Mouse (Mus musculus) midbrain, postnatal 0 days (tissue): Measurements from ENCODE around the gene Gtpbp10. TPM values are rescaled to one million over a fixed set of nuclear protein-coding genes. Genes with fewer than 3 reads are reported as not detected.
A peak's percentile ranks its signal among the peaks of the same experiment; 100 is the strongest.

ENCODE experiments used
- ATAC-seq: fragments of 200-750 bp; cut with Nextera tagmentation; 2 replicates; pipeline ENCODE4 v1.8.0; 2017; ENCODE audit warnings: moderate number of reproducible peaks, mild to moderate bottlenecking, moderate TSS enrichment, moderate library complexity; ENCODE audit not compliant: low FRiP score
- DNase-seq: peaks from one replicate; pipeline ENCODE4 v3.0.0-alpha.2; 2015; ENCODE audit warnings: low spot score
- H3K27ac ChIP-seq: fragments of 300-500 bp; sonication (generic); 2 replicates; pipeline ENCODE4 v1.5.1; 2014; ENCODE audit warnings: low read depth, mild to moderate bottlenecking, low read length, mixed read lengths
- H3K27me3 ChIP-seq: fragments of 300-500 bp; sonication (generic); 2 replicates; pipeline ENCODE4 v1.6.1; 2014; ENCODE audit warnings: low read length, control low read depth, mixed read lengths; ENCODE audit not compliant: insufficient read depth
- H3K36me3 ChIP-seq: fragments of 300-500 bp; sonication (generic); 2 replicates; pipeline ENCODE4 v1.6.1; 2014; ENCODE audit warnings: low read length, control low read depth, mixed read lengths; ENCODE audit not compliant: insufficient read depth
- H3K4me1 ChIP-seq: fragments of 300-500 bp; sonication (generic); 2 replicates; pipeline ENCODE4 v1.6.1; 2014; ENCODE audit warnings: mild to moderate bottlenecking, control low read depth, antibody characterized with exemption, low read length, mixed read lengths; ENCODE audit not compliant: insufficient read depth
- H3K4me2 ChIP-seq: fragments of 300-500 bp; sonication (generic); 2 replicates; pipeline ENCODE4 v1.6.1; 2014; ENCODE audit warnings: low read depth, mild to moderate bottlenecking, low read length, mixed read lengths; ENCODE audit not compliant: poor library complexity, severe bottlenecking
- H3K4me3 ChIP-seq: fragments of 300-500 bp; sonication (generic); 2 replicates; pipeline ENCODE4 v1.5.1; 2014; ENCODE audit warnings: low read depth, mild to moderate bottlenecking, low read length, moderate library complexity
- H3K9ac ChIP-seq: fragments of 300-500 bp; sonication (generic); replicated peaks from 2 replicates; pipeline ENCODE4 v1.6.1; 2014; ENCODE audit warnings: mild to moderate bottlenecking, low read length, moderate library complexity, mixed read lengths; ENCODE audit not compliant: poor library complexity, severe bottlenecking
- H3K9me3 ChIP-seq: fragments of 300-500 bp; sonication (generic); 2 replicates; pipeline ENCODE4 v1.6.1; 2016; ENCODE audit warnings: low read length, control low read depth
- CTCF ChIP-seq: IDR thresholded peaks from 2 replicates; pipeline ENCODE4 v1.5.1; 2016; ENCODE audit warnings: antibody characterized with exemption, mild to moderate bottlenecking
- WGBS: fragments of 180-500 bp; shearing (Covaris S2); extraction: QIAGEN DNeasy Blood & Tissue Kit; methylation state at CpG from one replicate; pipeline ENCODE4 v1.1.7; 2014; 5-methylcytosine and 5-hydroxymethylcytosine counted together
- polyA plus RNA-seq: library from polyadenylated mRNA; unstranded; fragments of >200 nt; fragmentation: Nextera tagmentation; extraction: Ambion mirVana; gene quantifications from 2 replicates; pipeline ENCODE4 v1.2.1, GENCODE M21; 2015
- total RNA-seq: library from RNA; depleted of rRNA; stranded (reverse); fragments of >200 nt; gene quantifications from 2 replicates; pipeline ENCODE4 v1.2.3, GENCODE M21; 2014

Gene Gtpbp10
- total and polyA plus RNA-seq, 2 experiments from 2014 or later, result 10.5 to 15.5 TPM

- Histone ChIP-seq H3K27me3 (no peaks in the 10 kb centered on the region), H3K4me3 (peak overlapping the region; percentile 70), H3K9me3 (no peaks in the 10 kb centered on the region), H3K9ac (peak overlapping the region; percentile 61), H3K27ac (peak overlapping the region; percentile 33; the same call in 1 of the 2 replicates), H3K4me2 (peak overlapping the region; percentile 49), H3K4me1 (0 out of 2 replicates have a peak, but pooled peaks cover 5% of the 10 kb centered on the region), H3K36me3 (peaks cover under 1% of the 10 kb centered on the region; the same call in 1 of the 2 replicates)
- DNase-seq (no peak), ATAC-seq (peak; percentile 41; the same call in 1 of the 2 replicates)
- WGBS, result 39% methylated on average over 8 of the region's 8 CpGs
- no peak for TF ChIP-seq CTCF
Measured at GRCm38 (mm10) chr5:5559798-5560197, 460 bp upstream of the Gtpbp10 start.

GRCm38 (mm10) chr5:5551110-5551509 is 8.2 kb downstream of the Gtpbp10 start:
- Histone ChIP-seq H3K27me3 (no peaks in the 10 kb centered on the region), H3K4me3 (no peak overlapping the region), H3K4me2 (no peak overlapping the region), H3K9ac (no peak overlapping the region), H3K27ac (no peak overlapping the region), H3K9me3 (no peaks in the 10 kb centered on the region), H3K36me3 (peaks cover 12% of the 10 kb centered on the region), H3K4me1 (no peaks in the 10 kb centered on the region)
- ATAC-seq (no peak), DNase-seq (no peak)
- WGBS, result 88% methylated on average over 1 of the region's 1 CpGs
- no peak for TF ChIP-seq CTCF

DNA sequence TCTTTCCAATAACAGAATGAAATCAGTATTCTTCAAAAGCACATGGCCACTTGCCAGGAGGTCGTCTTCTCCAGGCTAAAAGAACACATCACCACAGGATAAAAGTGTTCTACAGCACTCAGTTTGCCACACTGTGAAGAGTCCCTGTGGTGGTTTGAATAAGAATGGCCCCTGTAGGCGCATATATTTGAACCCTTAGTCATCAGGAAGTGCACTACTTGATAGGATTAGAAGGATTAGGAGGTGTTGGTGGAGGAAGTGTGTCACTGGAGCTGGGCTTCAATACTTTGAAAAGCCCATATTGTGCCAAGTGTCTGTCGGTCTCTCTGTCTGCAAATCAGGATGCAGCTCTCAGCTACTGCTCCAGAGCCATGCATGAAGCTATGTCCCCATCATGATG is 19.0 kb downstream of the Gtpbp10 start:
- no peak for TF ChIP-seq CTCF
- peaks cover 27% of the 10 kb centered on the region; the same call in 1 of the 2 replicates for H3K36me3 ChIP-seq
- no peak overlapping the region for H3K9ac ChIP-seq
- no peak overlapping the region for H3K27ac ChIP-seq
- H3K27me3 ChIP-seq, result no peaks in the 10 kb centered on the region
- whole genome bisulfite sequencing, result 26% methylated on average over 3 of the region's 3 CpGs
- H3K4me1 ChIP-seq, result no peaks in the 10 kb centered on the region
- DNase-seq (no peak), ATAC-seq (no peak)
- H3K4me2 ChIP-seq, result no peak overlapping the region
- H3K4me3 ChIP-seq, result no peak overlapping the region
- no peaks in the 10 kb centered on the region for H3K9me3 ChIP-seq

- Histone ChIP-seq H3K9ac (no peak overlapping the region), H3K4me1 (no peaks in the 10 kb centered on the region), H3K9me3 (no peaks in the 10 kb centered on the region), H3K4me3 (no peak overlapping the region), H3K36me3 (peaks cover 27% of the 10 kb centered on the region; the same call in 1 of the 2 replicates), H3K4me2 (no peak overlapping the region), H3K27ac (no peak overlapping the region), H3K27me3 (no peaks in the 10 kb centered on the region)
- DNase-seq, result no peak
- 60% methylated on average over 3 of the region's 3 CpGs for WGBS
- TF ChIP-seq CTCF, result no peak
- ATAC-seq, result no peak
Measured at GRCm38 (mm10) chr5:5539771-5540170, 19.6 kb downstream of the Gtpbp10 start.

GRCm38 (mm10) chr5:5536131-5536530 is 23.2 kb downstream of the Gtpbp10 start:
- Histone ChIP-seq H3K4me1 (no peaks in the 10 kb centered on the region), H3K36me3 (peaks cover 9% of the 10 kb centered on the region; the same call in 1 of the 2 replicates), H3K4me3 (no peak overlapping the region), H3K27ac (no peak overlapping the region), H3K9ac (no peak overlapping the region), H3K4me2 (no peak overlapping the region), H3K9me3 (no peaks in the 10 kb centered on the region), H3K27me3 (no peaks in the 10 kb centered on the region)
- 89% methylated on average over 1 of the region's 1 CpGs for WGBS
- no peak for ATAC-seq
- no peak for DNase-seq
- no peak for TF ChIP-seq CTCF

DNA sequence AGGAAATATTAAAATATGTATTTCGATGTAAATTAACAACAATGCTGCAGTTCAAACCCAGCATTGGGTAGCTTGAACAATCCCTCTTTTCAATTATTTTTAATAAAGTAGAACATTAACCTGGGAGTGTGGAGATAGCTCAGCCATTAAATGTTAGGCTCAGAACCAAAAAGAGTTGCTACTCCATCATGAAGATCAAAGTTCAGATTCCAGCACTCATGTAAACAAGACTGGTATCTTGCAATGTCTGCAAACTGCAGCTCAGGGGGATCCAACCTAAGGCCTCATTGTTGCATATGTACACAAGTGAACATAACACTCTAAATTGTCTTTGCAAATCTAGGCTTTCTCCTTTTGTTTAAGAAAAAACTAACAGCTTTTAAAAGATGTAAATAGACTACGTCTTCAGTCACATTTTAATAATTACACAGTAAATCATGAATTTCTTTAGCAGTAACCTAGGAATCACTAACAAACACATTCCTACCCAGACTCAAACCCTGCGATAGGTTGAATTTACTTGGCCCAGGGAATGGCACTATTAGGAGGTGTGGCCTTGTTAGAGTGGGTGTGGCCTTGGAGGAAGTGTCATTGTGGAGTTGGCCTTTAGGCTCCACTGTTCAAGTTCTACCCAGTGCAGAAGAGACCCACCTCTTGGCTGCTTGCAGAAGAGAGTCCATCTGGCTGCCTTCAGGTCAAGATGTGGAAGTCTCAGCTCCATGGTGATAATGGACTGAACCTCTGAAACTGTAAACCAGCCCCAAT is 25.5 kb downstream of the Gtpbp10 start:
- TF ChIP-seq CTCF, result no peak
- H3K27me3 ChIP-seq, result no peaks in the 10 kb centered on the region
- no peak overlapping the region for H3K4me2 ChIP-seq
- ATAC-seq (no peak), DNase-seq (no peak)
- no peaks in the 10 kb centered on the region for H3K4me1 ChIP-seq
- no peak overlapping the region for H3K27ac ChIP-seq
- H3K9me3 ChIP-seq, result no peaks in the 10 kb centered on the region
- no peak overlapping the region for H3K4me3 ChIP-seq
- peaks cover 7% of the 10 kb centered on the region; the same call in 1 of the 2 replicates for H3K36me3 ChIP-seq
- H3K9ac ChIP-seq, result no peak overlapping the region
- WGBS, result 97% methylated on average over 3 of the region's 3 CpGs
